8 mouse cellular contexts compared by ENCODE assay signal in the genomic region with DNA sequence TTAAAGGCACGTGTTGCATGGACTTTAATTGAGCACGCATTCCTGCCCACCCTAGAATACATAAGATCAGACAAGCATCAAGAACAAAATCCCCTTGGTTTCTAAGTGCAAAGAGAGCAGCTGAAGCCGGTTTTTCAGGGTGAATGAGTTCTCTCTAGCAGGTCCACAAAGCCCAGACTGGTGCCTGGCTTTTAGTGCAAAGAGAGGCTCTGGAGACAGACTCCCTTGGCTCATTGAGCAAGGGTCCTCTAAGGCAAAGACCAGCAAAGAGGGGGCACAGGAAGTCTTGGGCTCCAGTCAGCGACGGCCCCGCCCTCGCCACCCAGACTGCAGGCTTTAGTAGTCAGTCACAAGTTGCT. TPM values are rescaled to one million over a fixed set of nuclear protein-coding genes. Genes with fewer than 3 reads are reported as not detected.
DNase-seq lines count a peak whose midpoint lies in the region; ATAC-seq and TF ChIP-seq lines count a peak whose summit lies in the region.

No protein-coding gene starts in this region.

- H3K4me3 ChIP-seq in liver, adult 2 months (ENCODE audit: insufficient read depth, low read depth, low read length): peak overlapping the region; percentile 59; the same call in 1 of the 2 replicates
- peak overlapping the region; percentile 51 for H3K4me3 ChIP-seq in embryonic facial prominence, embryonic 15.5 days (replicated peaks)
- H3K4me3 ChIP-seq in intestine, postnatal 0 days (ENCODE audit: low read depth, low read length): peak overlapping the region; percentile 54
- peak overlapping the region; percentile 26 for H3K4me3 ChIP-seq in neural tube, embryonic 14.5 days (ENCODE audit: low read depth, low read length)

- no peaks in the 10 kb centered on the region for H3K36me3 ChIP-seq in liver, adult 2 months (ENCODE audit: control insufficient read depth, insufficient read depth, low read length)
- no peaks in the 10 kb centered on the region for H3K36me3 ChIP-seq in embryonic facial prominence, embryonic 15.5 days
- H3K36me3 ChIP-seq in intestine, postnatal 0 days (ENCODE audit: control insufficient read depth, insufficient read depth): no peaks in the 10 kb centered on the region
- H3K36me3 ChIP-seq in neural tube, embryonic 14.5 days (ENCODE audit: control insufficient read depth, insufficient read depth, low read length): no peaks in the 10 kb centered on the region

- no peak for TF ChIP-seq CTCF in liver, adult 2 months (IDR thresholded peaks at IDR 0.05; ENCODE audit: low read depth, low read length)
- TF ChIP-seq CTCF in intestine, postnatal 0 days (IDR thresholded peaks at IDR 0.05; ENCODE audit: low read depth): no peak

- WGBS in liver, adult 2 months: 13% methylated on average over 7 of the region's 7 CpGs
- 12% methylated on average over 7 of the region's 7 CpGs for WGBS in embryonic facial prominence, embryonic 15.5 days
- 7% methylated on average over 7 of the region's 7 CpGs for WGBS in intestine, postnatal 0 days
- 9% methylated on average over 7 of the region's 7 CpGs for WGBS in neural tube, embryonic 14.5 days

- no peaks in the 10 kb centered on the region for H3K27me3 ChIP-seq in liver, adult 2 months (ENCODE audit: control insufficient read depth, insufficient read depth, low read length)
- H3K27me3 ChIP-seq in embryonic facial prominence, embryonic 15.5 days: no peaks in the 10 kb centered on the region
- no peaks in the 10 kb centered on the region for H3K27me3 ChIP-seq in intestine, postnatal 0 days (replicated peaks; ENCODE audit: control insufficient read depth, insufficient read depth, low read length)
- H3K27me3 ChIP-seq in neural tube, embryonic 14.5 days (ENCODE audit: control insufficient read depth, insufficient read depth, low read length): 0 out of 2 replicates have a peak, but pooled peaks cover 3% of the 10 kb centered on the region

- no peak overlapping the region for H3K9ac ChIP-seq in liver, adult 2 months (ENCODE audit: low read depth, low read length)
- H3K9ac ChIP-seq in embryonic facial prominence, embryonic 15.5 days: peak overlapping the region; percentile 39; the same call in 1 of the 2 replicates
- no peak overlapping the region for H3K9ac ChIP-seq in intestine, postnatal 0 days (ENCODE audit: low read depth, low read length)
- H3K9ac ChIP-seq in neural tube, embryonic 14.5 days (replicated peaks; ENCODE audit: low read depth, low read length): peak overlapping the region; percentile 37; the same call in 1 of the 2 replicates

- H3K9me3 ChIP-seq in embryonic facial prominence, embryonic 15.5 days (replicated peaks): no peaks in the 10 kb centered on the region
- no peaks in the 10 kb centered on the region for H3K9me3 ChIP-seq in intestine, postnatal 0 days (ENCODE audit: control insufficient read depth)
- H3K9me3 ChIP-seq in neural tube, embryonic 14.5 days (ENCODE audit: control insufficient read depth, low read length): no peaks in the 10 kb centered on the region

- 0 out of 2 replicates have a peak, but pooled peaks have one; percentile 1 for ATAC-seq in embryonic facial prominence, embryonic 15.5 days (ENCODE audit: insufficient number of reproducible peaks, low FRiP score, low TSS enrichment, low read depth)
- ATAC-seq in intestine, postnatal 0 days: no peak
- no peak; the same call in 1 of the 2 replicates for ATAC-seq in neural tube, embryonic 14.5 days (ENCODE audit: low read depth)

- H3K4me2 ChIP-seq in embryonic facial prominence, embryonic 15.5 days (replicated peaks): peak overlapping the region; percentile 93
- H3K4me2 ChIP-seq in intestine, postnatal 0 days (replicated peaks; ENCODE audit: low read depth): peak overlapping the region; percentile 96
- peak overlapping the region; percentile 54 for H3K4me2 ChIP-seq in neural tube, embryonic 14.5 days (ENCODE audit: low read depth, low read length)

- no peak overlapping the region for H3K27ac ChIP-seq in liver, adult 2 months (replicated peaks; ENCODE audit: insufficient read depth, low read depth, low read length)
- peak overlapping the region; percentile 55 for H3K27ac ChIP-seq in embryonic facial prominence, embryonic 15.5 days (replicated peaks)
- no peak overlapping the region for H3K27ac ChIP-seq in intestine, postnatal 0 days (ENCODE audit: low read depth, low read length)
- no peak overlapping the region for H3K27ac ChIP-seq in neural tube, embryonic 14.5 days (ENCODE audit: low read depth, low read length)

- no peak for DNase-seq in liver, adult 2 months (ENCODE audit: extremely low read depth, low read depth, low spot score)
- DNase-seq in liver: no peak
- DNase-seq in layer of hippocampus, adult 18-20 months (ENCODE audit: low spot score in 2 of 2): no peak
- DNase-seq in frontal cortex, postnatal 36 days (ENCODE audit: low spot score in 2 of 2): no peak
- no peak for DNase-seq in adrenal gland, adult (ENCODE audit: inconsistent age in 2 of 2, low spot score in 1 of 2)

- no peaks in the 10 kb centered on the region for H3K4me1 ChIP-seq in liver, adult 2 months (ENCODE audit: control insufficient read depth, insufficient read depth, low read length)
- peaks cover 9% of the 10 kb centered on the region for H3K4me1 ChIP-seq in embryonic facial prominence, embryonic 15.5 days
- no peaks in the 10 kb centered on the region for H3K4me1 ChIP-seq in intestine, postnatal 0 days (replicated peaks; ENCODE audit: control insufficient read depth, insufficient read depth, low read length)
- no peaks in the 10 kb centered on the region for H3K4me1 ChIP-seq in neural tube, embryonic 14.5 days (ENCODE audit: control insufficient read depth, insufficient read depth, low read length)

- no peak for TF ChIP-seq POLR2A in liver, adult 2 months (IDR thresholded peaks at IDR 0.05; ENCODE audit: extremely low read depth, insufficient read depth, low read length)

- no peaks in the 10 kb centered on the region for H3K79me2 ChIP-seq in liver, adult 2 months (ENCODE audit: control insufficient read depth, insufficient read depth, low read length)

RNA-seq across cellular contexts. Expression of a gene that starts 0.3 kb away (rescaled TPM):
- 0.09 and 0.13 TPM in 2 replicates for total RNA-seq in liver, adult 2 months (2014; rRNA removed)
- polyA plus RNA-seq in liver, adult 2 months (2012; rRNA removed): 0.02 and 0.07 TPM in 2 replicates
- polyA plus RNA-seq in embryonic facial prominence, embryonic 15.5 days (2015; fragmentation: Nextera tagmentation; extraction: Ambion mirVana): 1.6 TPM in 2 replicates
- 1.1 and 1.3 TPM in 2 replicates for polyA plus RNA-seq in intestine, postnatal 0 days (2015; fragmentation: Nextera tagmentation; extraction: Ambion mirVana)
- 0.57 and 1.4 TPM in 2 replicates for polyA plus RNA-seq in neural tube, embryonic 14.5 days (2014; fragmentation: Nextera tagmentation; extraction: Ambion mirVana)
- 1 to 10 TPM; 1.5 to 3.0 TPM for total RNA-seq in layer of hippocampus, adult 18-20 months (2021)

Comparison
In these comparisons a context has a peak if more than half of its experiments do, and no peak if none do; other contexts are left out.
1. H3K9ac ChIP-seq: peak in embryonic facial prominence, embryonic 15.5 days (single experiment) and neural tube, embryonic 14.5 days (single experiment); none in liver, adult 2 months (single experiment) and intestine, postnatal 0 days (single experiment).
2. Peak in every context shown above with its lines, with median percentiles within 50 percentile points of each other: H3K4me3 ChIP-seq and H3K4me2 ChIP-seq.